Mouse (Mus musculus): ENCODE measurements around the gene Ankdd1a.

GRCm38 (mm10) chr9:65541126-65542068 lies 21.4 kb upstream of the Ankdd1a start:
- TF ChIP-seq CTCF (IDR thresholded peaks at IDR 0.05; ENCODE audit: control insufficient read depth, insufficient read depth, insufficient replicate concordance, low read depth, low read length) (no peak), POLR2A (IDR thresholded peaks at IDR 0.05; ENCODE audit: control insufficient read depth, low read depth, low read length) (no peak)
